Mouse (Mus musculus): ENCODE data around the gene Fto. TPM values are rescaled to one million over a fixed set of nuclear protein-coding genes. Genes with fewer than 3 reads are reported as not detected.
A peak's percentile ranks its signal among the peaks of the same experiment; 100 is the strongest.

Gene Fto
- polyA plus RNA-seq, 1 experiment from 2014 or later: 149 TPM

DNA sequence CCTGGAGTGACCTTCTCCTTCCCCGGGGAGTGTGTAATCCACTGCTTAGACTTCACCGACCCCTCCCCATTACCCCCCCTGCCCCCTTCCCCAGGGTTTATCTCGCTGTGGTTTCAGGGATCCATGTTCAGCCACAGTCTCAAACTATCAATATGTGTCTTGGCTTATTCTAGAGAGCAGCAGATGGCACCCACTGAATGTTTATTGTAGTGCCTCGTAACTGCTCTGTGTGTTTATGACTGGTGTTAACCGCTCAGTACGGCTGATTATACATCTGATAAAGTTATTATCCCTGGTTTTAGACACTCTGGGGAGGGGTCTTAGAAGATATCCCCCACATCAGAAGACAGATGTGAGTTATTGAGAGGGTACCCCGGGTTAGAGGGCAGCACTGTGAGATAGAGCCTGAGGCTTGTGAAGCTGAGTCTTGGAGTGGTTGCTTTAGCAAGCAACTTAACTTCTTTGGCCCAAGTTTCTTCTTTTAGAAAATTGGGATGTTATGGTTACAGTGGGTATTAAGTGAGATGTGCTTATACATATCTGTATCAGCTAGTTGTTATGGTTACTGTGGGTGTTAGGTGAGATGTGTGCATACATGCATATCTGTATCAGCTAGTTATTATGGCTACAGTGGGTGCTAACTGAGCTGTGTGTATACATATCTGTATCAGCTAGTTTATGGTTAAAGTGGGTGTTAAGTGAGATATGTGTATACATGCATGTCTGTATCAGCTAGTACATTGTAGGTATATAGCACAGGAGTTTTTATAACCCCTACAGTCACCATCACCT lies 5.8 kb downstream of the Fto start:
- peaks cover 18% of the 10 kb centered on the region for H3K4me1 ChIP-seq (replicated peaks; ENCODE audit: control insufficient read depth, insufficient read depth, low read length)
- 78% methylated on average over 7 of the region's 7 CpGs for WGBS
- no peaks in the 10 kb centered on the region for H3K9me3 ChIP-seq (ENCODE audit: control insufficient read depth, low read length)
- no peaks in the 10 kb centered on the region for H3K27me3 ChIP-seq (ENCODE audit: control insufficient read depth, insufficient read depth, low read length)
- H3K9ac ChIP-seq: no peak overlapping the region
- H3K27ac ChIP-seq: no peak overlapping the region
- DNase-seq (ENCODE audit: low spot score) (no peak), ATAC-seq (ENCODE audit: low FRiP score) (no peak)
- no peak overlapping the region for H3K4me2 ChIP-seq (replicated peaks)
- H3K4me3 ChIP-seq (replicated peaks; ENCODE audit: low read length): no peak overlapping the region
- no peaks in the 10 kb centered on the region for H3K36me3 ChIP-seq (replicated peaks; ENCODE audit: control insufficient read depth, insufficient read depth)

DNA sequence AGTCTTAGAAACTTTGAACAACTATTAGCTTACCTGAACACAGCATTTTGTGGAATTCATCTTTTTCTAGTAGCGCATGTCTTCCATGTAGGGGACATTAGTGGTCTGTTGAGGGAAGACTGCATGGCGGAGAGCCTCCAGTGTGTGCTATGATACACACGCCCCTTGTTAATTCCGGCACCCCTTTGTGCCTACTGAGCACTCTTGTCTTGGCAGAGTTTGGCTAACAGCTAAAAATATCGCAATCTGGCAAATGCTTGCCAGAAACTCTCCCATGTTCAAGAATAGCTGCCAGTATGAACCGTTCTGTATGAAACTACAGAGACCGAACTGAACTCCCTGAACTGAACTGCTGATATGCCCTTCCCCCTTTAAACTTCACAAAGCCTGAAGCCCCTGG lies 10.2 kb downstream of the Fto start:
- no peak overlapping the region for H3K27ac ChIP-seq
- H3K9ac ChIP-seq: no peak overlapping the region
- no peak overlapping the region for H3K4me3 ChIP-seq (replicated peaks; ENCODE audit: low read length)
- ATAC-seq (ENCODE audit: low FRiP score): no peak
- H3K4me1 ChIP-seq (replicated peaks; ENCODE audit: control insufficient read depth, insufficient read depth, low read length): no peaks in the 10 kb centered on the region
- no peaks in the 10 kb centered on the region for H3K27me3 ChIP-seq (ENCODE audit: control insufficient read depth, insufficient read depth, low read length)
- H3K9me3 ChIP-seq (ENCODE audit: control insufficient read depth, low read length): no peaks in the 10 kb centered on the region
- 64% methylated on average over 7 of the region's 7 CpGs for WGBS
- no peak overlapping the region for H3K4me2 ChIP-seq (replicated peaks)
- H3K36me3 ChIP-seq (replicated peaks; ENCODE audit: control insufficient read depth, insufficient read depth): no peaks in the 10 kb centered on the region
- DNase-seq (ENCODE audit: low spot score): no peak

DNA sequence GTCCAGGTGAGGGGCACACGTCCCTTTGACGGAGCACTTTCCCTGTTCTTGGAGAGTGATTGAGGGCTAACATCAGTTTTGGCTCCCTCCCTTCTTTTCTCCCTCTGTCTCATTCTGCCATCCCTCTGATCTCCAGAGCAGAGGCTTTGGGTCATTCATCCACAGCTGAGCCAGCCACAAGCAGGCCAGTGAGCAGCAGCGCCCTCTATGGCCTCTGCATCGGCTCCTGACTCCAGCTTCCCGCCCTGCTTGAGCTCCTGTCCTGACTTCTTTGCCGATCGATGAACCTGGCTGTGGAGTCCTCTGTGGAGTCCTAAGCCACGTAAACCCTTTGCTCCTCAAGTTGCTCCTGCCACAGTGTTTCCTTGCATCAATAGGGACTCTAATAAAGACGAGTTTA lies 10.9 kb downstream of the Fto start:
- no peak overlapping the region for H3K4me3 ChIP-seq (replicated peaks; ENCODE audit: low read length)
- no peak for DNase-seq (ENCODE audit: low spot score)
- no peak for ATAC-seq (ENCODE audit: low FRiP score)
- WGBS: 39% methylated on average over 9 of the region's 9 CpGs
- no peak overlapping the region for H3K4me2 ChIP-seq (replicated peaks)
- H3K9ac ChIP-seq: no peak overlapping the region
- no peaks in the 10 kb centered on the region for H3K36me3 ChIP-seq (replicated peaks; ENCODE audit: control insufficient read depth, insufficient read depth)
- no peaks in the 10 kb centered on the region for H3K9me3 ChIP-seq (ENCODE audit: control insufficient read depth, low read length)
- H3K4me1 ChIP-seq (replicated peaks; ENCODE audit: control insufficient read depth, insufficient read depth, low read length): peaks cover 7% of the 10 kb centered on the region
- H3K27me3 ChIP-seq (ENCODE audit: control insufficient read depth, insufficient read depth, low read length): no peaks in the 10 kb centered on the region
- H3K27ac ChIP-seq: no peak overlapping the region

DNA sequence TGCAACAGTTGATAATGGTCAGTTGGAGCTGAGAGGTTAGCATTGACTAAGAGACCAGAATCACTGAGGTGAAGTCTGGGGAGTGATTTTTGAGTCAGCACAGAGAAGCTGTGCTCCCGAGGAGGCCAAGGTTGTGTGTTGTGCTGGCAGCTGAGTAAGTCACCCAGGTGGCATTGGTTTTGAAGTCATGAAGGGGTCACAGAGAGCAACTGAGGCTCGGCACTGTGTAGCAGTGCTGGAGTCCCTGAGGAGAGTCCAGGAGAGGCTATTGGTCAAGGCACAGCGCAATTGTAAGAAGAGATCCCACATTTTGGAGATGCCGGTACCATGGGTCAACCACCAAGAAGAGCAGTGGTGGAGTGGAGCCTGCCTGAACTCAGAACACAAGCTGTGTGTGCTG lies 11.6 kb downstream of the Fto start:
- H3K27me3 ChIP-seq (ENCODE audit: control insufficient read depth, insufficient read depth, low read length): no peaks in the 10 kb centered on the region
- 76% methylated on average over 4 of the region's 4 CpGs for WGBS
- no peaks in the 10 kb centered on the region for H3K36me3 ChIP-seq (replicated peaks; ENCODE audit: control insufficient read depth, insufficient read depth)
- no peak overlapping the region for H3K4me2 ChIP-seq (replicated peaks)
- peaks cover 13% of the 10 kb centered on the region for H3K4me1 ChIP-seq (replicated peaks; ENCODE audit: control insufficient read depth, insufficient read depth, low read length)
- DNase-seq (ENCODE audit: low spot score) (no peak), ATAC-seq (ENCODE audit: low FRiP score) (no peak)
- H3K9me3 ChIP-seq (ENCODE audit: control insufficient read depth, low read length): no peaks in the 10 kb centered on the region
- no peak overlapping the region for H3K4me3 ChIP-seq (replicated peaks; ENCODE audit: low read length)
- no peak overlapping the region for H3K27ac ChIP-seq
- H3K9ac ChIP-seq: no peak overlapping the region

DNA sequence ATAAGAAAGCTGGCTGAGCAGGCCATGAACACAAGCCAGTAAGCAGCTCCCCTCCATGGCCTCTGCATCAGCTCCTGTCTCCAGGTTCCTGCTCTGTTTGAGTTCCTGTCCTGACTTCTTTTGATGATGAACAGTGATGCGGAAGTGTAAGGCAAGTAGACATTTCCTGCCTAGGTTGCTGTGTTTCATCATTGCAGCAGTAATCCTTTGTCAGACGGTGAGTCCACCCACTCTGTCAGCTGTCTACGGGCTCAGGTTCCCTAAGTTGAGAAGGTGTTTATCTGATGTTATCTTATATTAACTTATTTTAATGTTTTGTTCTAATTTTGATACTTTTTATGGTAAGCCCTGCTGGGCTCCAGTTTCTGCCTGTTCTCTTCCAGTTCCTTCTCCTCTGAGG lies 12.7 kb downstream of the Fto start:
- peaks cover 24% of the 10 kb centered on the region for H3K4me1 ChIP-seq (replicated peaks; ENCODE audit: control insufficient read depth, insufficient read depth, low read length)
- DNase-seq (ENCODE audit: low spot score): no peak
- no peak overlapping the region for H3K9ac ChIP-seq
- no peak overlapping the region for H3K4me3 ChIP-seq (replicated peaks; ENCODE audit: low read length)
- WGBS: 86% methylated on average over 3 of the region's 3 CpGs
- no peaks in the 10 kb centered on the region for H3K36me3 ChIP-seq (replicated peaks; ENCODE audit: control insufficient read depth, insufficient read depth)
- no peak for ATAC-seq (ENCODE audit: low FRiP score)
- H3K27ac ChIP-seq: no peak overlapping the region
- no peaks in the 10 kb centered on the region for H3K9me3 ChIP-seq (ENCODE audit: control insufficient read depth, low read length)
- H3K27me3 ChIP-seq (ENCODE audit: control insufficient read depth, insufficient read depth, low read length): no peaks in the 10 kb centered on the region
- H3K4me2 ChIP-seq (replicated peaks): no peak overlapping the region

DNA sequence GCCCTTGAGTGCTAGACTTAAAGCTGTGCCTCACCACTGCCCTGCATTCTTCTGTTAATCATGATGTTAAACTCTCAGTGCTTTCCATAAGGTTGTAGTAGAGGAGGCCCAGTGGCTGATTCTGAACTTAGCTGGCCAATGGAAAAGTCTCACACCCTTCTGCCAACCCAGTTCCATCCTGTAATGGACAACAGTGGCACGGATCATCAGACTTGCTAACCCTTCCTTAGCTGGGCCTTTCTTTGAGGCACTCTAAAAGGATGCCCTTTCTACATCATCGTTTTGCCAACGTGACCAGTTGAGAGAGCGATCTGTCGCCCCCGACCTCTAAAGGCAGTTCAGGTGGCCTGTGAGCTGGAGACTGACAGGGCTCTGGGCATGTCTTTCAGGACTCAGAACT lies 13.6 kb downstream of the Fto start:
- Histone ChIP-seq H3K4me2 (replicated peaks) (no peak overlapping the region), H3K27ac (no peak overlapping the region), H3K9ac (no peak overlapping the region), H3K9me3 (ENCODE audit: control insufficient read depth, low read length) (no peaks in the 10 kb centered on the region), H3K4me1 (replicated peaks; ENCODE audit: control insufficient read depth, insufficient read depth, low read length) (peaks cover 33% of the 10 kb centered on the region), H3K4me3 (replicated peaks; ENCODE audit: low read length) (no peak overlapping the region), H3K36me3 (replicated peaks; ENCODE audit: control insufficient read depth, insufficient read depth) (no peaks in the 10 kb centered on the region), H3K27me3 (ENCODE audit: control insufficient read depth, insufficient read depth, low read length) (no peaks in the 10 kb centered on the region)
- ATAC-seq (ENCODE audit: low FRiP score) (no peak), DNase-seq (ENCODE audit: low spot score) (no peak)
- 89% methylated on average over 6 of the region's 6 CpGs for WGBS

DNA sequence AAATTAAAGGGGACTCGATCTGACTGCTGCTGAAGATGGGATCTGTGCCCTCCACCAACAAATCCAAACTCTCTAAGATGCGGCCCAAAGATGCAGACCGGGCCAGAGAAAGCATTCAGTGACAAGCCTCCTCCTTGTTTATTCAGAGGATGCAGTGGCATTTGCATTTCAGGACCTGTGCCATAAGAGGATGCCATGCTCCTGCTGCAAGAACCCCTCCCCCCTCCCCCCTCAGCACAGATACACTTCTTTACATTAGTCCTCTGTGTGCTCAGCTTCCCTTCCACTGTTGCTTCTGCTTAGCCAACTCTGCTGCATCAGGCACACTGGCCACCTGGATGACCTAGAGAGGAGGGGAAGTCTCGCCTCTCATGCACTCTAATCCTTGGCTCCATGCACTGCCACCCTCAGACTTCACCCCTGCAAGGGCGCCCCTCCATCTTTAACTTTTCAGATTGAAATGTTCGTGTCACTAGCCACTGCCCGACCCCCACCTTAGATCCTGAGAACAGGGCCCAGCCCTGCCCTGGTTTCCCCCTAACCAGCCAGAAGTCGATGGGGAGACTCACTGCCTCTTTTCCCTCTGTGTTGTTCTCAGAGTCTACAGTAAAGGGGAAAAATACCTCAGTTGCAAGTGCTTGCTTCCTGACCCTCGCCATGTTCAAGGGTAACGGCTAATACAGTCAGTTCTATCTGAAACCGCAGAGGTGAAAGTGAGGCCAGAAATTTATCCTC lies 14.3 kb downstream of the Fto start:
- WGBS: 77% methylated on average over 11 of the region's 11 CpGs

DNA sequence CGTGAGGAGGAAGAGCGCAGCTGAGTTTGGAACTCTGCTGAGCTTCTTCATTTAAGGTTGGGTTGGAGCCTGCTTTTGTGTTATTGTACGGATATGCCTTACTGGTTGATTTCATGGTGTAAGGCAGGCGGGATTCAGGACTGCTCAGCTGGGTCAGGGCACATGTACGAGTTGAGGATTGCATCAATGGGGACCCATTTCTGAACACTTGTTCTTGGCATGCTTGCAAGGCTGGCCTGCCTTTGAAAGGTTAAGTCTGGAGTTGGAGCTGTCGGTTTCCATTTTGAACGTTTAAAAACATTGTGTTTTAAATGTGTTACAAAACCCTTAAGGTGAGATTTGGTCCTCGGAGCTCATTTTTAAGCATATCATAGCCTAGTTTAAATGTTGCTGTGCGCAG lies 15.7 kb downstream of the Fto start:
- Histone ChIP-seq H3K4me1 (replicated peaks; ENCODE audit: control insufficient read depth, insufficient read depth, low read length) (peaks cover 43% of the 10 kb centered on the region), H3K9me3 (ENCODE audit: control insufficient read depth, low read length) (no peaks in the 10 kb centered on the region), H3K9ac (peak overlapping the region; percentile 50; the same call in 1 of the 2 replicates), H3K4me2 (replicated peaks) (peak overlapping the region; percentile 39; the same call in 1 of the 2 replicates), H3K27me3 (ENCODE audit: control insufficient read depth, insufficient read depth, low read length) (no peaks in the 10 kb centered on the region), H3K36me3 (replicated peaks; ENCODE audit: control insufficient read depth, insufficient read depth) (no peaks in the 10 kb centered on the region), H3K4me3 (replicated peaks; ENCODE audit: low read length) (no peak overlapping the region), H3K27ac (peak overlapping the region; percentile 83)
- ATAC-seq (ENCODE audit: low FRiP score): no peak
- 70% methylated on average over 9 of the region's 9 CpGs for WGBS
- no peak for DNase-seq (ENCODE audit: low spot score)

More for the DNA sequence above, 14.3 kb downstream of the Fto start:
- Histone ChIP-seq H3K9me3 (ENCODE audit: control insufficient read depth, low read length) (no peaks in the 10 kb centered on the region), H3K4me3 (replicated peaks; ENCODE audit: low read length) (no peak overlapping the region), H3K4me1 (replicated peaks; ENCODE audit: control insufficient read depth, insufficient read depth, low read length) (peaks cover 38% of the 10 kb centered on the region), H3K27me3 (ENCODE audit: control insufficient read depth, insufficient read depth, low read length) (no peaks in the 10 kb centered on the region), H3K4me2 (replicated peaks) (no peak overlapping the region), H3K27ac (no peak overlapping the region), H3K36me3 (replicated peaks; ENCODE audit: control insufficient read depth, insufficient read depth) (no peaks in the 10 kb centered on the region), H3K9ac (no peak overlapping the region)
- DNase-seq (ENCODE audit: low spot score): no peak
- ATAC-seq (ENCODE audit: low FRiP score): no peak

DNA sequence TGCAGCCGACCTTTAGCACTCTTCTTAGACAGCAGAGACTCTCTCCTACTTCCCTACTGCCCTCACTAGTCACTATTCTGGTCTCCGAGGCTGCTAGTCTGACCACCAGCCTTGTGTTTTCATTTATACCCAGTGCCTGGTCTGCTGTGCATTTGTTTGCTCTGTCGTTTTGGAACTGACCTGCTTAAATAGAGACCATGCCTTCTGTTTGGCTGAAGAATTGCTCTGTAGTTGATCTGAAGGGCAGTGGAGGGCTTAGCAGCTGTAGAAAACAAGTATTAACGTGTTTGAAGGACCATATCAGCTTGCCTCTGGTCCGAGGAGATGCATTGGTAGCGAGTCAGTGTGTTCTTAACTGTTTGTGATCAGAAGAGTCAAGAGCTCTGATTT lies 16.1 kb downstream of the Fto start:
- H3K27me3 ChIP-seq (ENCODE audit: control insufficient read depth, insufficient read depth, low read length): no peaks in the 10 kb centered on the region
- no peak overlapping the region for H3K4me3 ChIP-seq (replicated peaks; ENCODE audit: low read length)
- H3K36me3 ChIP-seq (replicated peaks; ENCODE audit: control insufficient read depth, insufficient read depth): no peaks in the 10 kb centered on the region
- H3K4me1 ChIP-seq (replicated peaks; ENCODE audit: control insufficient read depth, insufficient read depth, low read length): peaks cover 43% of the 10 kb centered on the region
- peak overlapping the region; percentile 50 for H3K9ac ChIP-seq
- H3K9me3 ChIP-seq (ENCODE audit: control insufficient read depth, low read length): no peaks in the 10 kb centered on the region
- H3K4me2 ChIP-seq (replicated peaks): peak overlapping the region; percentile 39
- ATAC-seq (ENCODE audit: low FRiP score): no peak
- H3K27ac ChIP-seq: peak overlapping the region; percentile 83
- 38% methylated on average over 6 of the region's 6 CpGs for WGBS
- DNase-seq (ENCODE audit: low spot score): no peak

Measured in hindbrain, embryonic 14.5 days (tissue).